Mouse (Mus musculus) monocyte, adult 2 months (primary cell): ENCODE results near the gene Magix.
"Not testable (repeated sequence)": the region's sequence is repeated elsewhere in the genome, so short reads cannot be mapped to it uniquely, and the experiment has no call there.

Source experiments
- DNase-seq, 2 experiments: peaks; one replicate each; pipeline ENCODE4 v3.0.0; 2022; ENCODE audit warnings: low spot score in 2 of 2, low read depth in 1 of 2

Gene Magix

GRCm38 (mm10) chrX:7680864-7681263 is at the start of gene Magix:
TSS of gene Magix (minus strand) at chrX:7681251.
- DNase-seq, result no peak

- no peak for DNase-seq
Observed at GRCm38 (mm10) chrX:7728922-7729265, 47.8 kb upstream of the Magix start.

DNA sequence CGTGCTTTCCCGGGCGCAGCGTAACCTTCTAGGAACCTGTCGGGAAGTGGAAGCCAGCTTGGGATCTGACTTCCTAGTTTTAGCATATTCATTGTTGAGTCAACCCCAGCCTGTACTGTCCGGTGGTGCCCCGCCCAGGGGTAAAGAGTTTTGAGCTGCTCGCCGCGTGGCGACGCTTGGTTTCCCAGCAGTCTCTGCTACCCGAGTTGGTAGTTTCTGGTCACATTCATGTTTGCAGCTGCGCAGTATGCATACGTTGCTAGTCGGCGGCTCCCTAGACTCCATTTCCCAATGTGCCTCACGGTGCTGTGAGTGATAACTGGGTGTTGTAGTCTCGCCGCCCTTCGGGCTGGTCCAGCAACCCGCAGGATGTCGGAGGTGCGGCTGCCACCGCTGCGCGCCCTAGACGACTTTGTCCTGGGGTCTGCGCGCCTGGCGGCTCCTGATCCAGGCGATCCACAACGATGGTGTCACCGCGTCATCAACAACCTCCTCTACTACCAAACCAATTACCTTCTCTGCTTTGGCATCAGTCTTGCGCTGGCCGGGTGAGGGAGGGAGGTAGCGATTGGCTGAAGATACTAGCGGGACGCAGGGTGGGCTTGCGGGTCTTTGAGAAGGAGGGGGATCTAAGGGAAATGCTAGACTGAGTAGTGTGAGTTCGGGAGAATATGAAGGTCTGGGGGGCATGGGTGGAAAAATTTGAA is 47.3 kb upstream of the Magix start, which contains the start of gene Praf2:
TSS of gene Praf2 (plus strand) at position 225 of the 707 bp plus-strand sequence.
- DNase-seq, result peak; percentile 36 to 39

- no peak for DNase-seq
Observed at GRCm38 (mm10) chrX:7727176-7727575, 46.1 kb upstream of the Magix start.

GRCm38 (mm10) chrX:7725841-7726240 is 44.8 kb upstream of the Magix start:
- no peak for DNase-seq

GRCm38 (mm10) chrX:7724135-7724534 is 43.1 kb upstream of the Magix start:
- no peak for DNase-seq

DNA sequence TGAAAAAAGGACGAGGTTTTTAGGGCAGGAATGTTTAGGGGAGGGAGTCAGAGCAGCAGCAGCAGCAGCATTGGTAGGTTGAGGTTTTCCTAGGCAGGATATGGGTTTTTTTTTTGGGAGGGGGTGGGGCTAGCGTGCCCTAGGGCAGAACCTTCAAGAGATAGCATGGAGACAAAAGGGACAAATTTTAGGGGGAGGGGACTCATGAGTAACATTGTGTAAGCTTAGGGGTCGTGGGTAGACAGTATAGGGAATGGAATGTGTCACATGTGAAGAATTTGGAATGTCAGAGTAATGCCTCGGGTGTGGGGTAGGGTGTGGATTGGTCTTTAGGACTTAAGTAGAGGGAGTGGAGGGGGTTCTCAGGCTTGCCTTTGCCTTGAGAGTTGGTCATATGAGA is 41.6 kb upstream of the Magix start:
- no peak for DNase-seq

- DNase-seq, result no peak
Observed at GRCm38 (mm10) chrX:7722282-7722611, 41.2 kb upstream of the Magix start.

- peak; percentile 40 to 48 for DNase-seq
Observed at GRCm38 (mm10) chrX:7721514-7722281, 40.6 kb upstream of the Magix start, which contains the start of gene Gm45208. TSS of gene Gm45208 (plus strand) at chrX:7722245.

DNA sequence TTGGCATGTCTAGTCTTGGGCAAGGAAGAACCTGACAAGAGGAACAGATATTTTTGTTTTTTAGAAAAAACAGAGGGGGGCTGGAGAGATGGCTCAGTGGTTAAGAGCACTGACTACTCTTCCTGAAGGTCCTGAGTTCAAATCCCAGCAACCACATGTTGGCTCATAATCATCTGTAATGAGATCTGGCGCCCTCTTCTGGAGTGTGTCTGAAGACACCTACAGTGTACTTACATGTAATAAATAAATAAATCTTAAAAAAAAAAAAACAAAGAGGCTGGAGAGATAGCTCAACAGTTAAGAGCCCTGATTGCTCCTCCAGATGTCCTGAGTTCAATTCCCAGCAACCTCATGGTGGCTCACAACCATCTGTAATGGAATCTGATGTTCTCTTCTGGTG is 35.0 kb upstream of the Magix start:
- not testable (repeated sequence) for DNase-seq

GRCm38 (mm10) chrX:7714135-7714899 is 33.3 kb upstream of the Magix start, which contains the start of gene Wdr45:
TSS of gene Wdr45 (plus strand) at chrX:7714333.
- peak; percentile 78 to 81 for DNase-seq

- DNase-seq, result not testable (repeated sequence)
Observed at GRCm38 (mm10) chrX:7713764-7714134, 32.7 kb upstream of the Magix start.

DNA sequence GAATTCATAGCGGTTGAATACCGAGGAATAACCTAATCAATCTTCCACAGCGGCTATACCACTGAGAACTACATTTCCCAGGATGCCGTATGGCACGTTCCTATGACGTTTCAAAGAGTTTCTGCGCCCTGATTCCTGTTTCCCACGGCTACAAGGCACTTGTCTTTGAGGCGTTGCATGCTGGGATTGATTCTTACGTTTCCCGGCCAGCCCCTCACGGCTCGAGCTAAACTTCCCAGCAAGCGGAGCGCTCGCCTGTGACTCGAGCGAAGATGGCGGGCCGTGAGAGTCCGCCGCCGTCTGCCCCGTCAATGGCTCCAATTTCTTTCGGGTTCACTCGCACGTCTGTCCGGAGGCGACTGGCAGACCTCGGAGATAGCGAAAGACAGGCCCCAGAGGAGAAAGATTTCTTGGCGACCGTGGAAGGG is 15.9 kb upstream of the Magix start, which contains the start of gene Gpkow:
TSS of gene Gpkow (plus strand) at position 178 of the 428 bp plus-strand sequence.
- DNase-seq, result peak; percentile 39 to 69

DNA sequence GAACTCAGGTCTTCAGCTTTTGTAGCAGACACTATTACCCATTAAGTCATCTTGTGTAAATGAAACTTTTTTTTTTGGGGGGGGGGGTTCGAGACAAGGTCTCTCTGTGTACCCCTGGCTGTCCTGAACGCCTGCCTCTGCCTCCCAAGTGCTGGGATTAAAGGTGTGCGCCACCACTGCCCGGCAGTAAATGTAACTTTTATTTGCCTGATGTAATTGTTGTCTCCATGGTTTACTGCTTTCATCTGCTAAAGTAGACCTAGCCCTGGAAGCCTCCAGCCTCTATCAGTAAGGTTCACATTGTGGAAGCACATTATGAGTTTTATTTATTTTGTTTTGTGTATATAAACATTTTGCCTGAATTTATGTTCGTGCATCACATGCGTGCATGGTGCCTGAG is 15.5 kb upstream of the Magix start:
- no peak for DNase-seq

- no peak for DNase-seq
Observed at GRCm38 (mm10) chrX:7692862-7693261, 11.8 kb upstream of the Magix start.

GRCm38 (mm10) chrX:7690486-7690885 is 9.4 kb upstream of the Magix start:
- DNase-seq, result no peak

- no peak for DNase-seq
Observed at GRCm38 (mm10) chrX:7688321-7688720, 7.3 kb upstream of the Magix start.

DNA sequence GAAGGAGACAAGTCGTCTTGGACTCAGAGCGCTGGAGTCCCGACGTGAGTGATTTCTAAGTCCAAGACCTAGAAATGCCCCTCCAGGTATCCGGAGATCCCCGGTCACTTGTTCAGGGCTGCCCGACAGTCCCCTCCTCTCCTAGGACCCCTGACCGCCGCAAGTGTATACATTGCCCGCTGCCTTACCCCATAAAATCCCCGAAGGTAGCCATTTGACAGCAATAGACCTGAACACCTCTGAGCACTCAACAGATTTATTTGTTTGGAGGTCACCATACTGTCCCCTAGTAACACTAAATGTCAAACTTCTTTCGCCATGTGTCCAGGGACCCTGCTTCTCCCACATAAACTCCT is 1.0 kb downstream of the Magix start:
- no peak for DNase-seq

DNA sequence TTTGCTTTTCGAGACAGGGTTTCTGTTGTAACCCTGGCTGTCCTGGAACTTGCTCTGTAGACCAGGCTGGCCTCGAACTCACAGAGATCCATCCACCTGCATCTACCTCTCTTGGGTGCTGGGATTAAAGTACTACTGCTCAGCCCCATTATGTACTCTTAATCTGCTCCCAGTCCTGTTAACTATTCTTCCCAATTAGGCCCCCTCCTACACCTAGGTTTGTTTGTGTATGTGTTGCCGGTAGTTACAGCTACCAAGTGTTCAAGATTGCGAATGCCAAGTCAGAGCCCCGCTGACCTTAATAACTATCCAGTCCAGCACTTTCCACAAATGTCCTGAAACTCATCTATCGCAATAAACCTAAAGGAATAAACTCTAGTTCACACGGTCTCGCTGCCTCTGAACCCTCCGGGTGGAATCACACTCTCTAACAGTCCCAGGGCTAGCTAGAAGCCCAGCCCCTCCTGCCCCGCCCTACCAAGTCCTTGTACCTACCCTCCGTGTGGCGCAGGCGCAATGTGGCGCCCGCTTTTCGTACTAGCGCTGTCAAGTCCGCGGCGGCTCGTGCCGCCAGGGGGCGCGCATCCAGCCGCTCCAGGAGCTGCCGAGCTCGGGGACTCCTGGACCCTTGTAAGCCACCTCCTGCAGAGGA is 1.5 kb downstream of the Magix start:
- peak; percentile 48 to 73 for DNase-seq

DNA sequence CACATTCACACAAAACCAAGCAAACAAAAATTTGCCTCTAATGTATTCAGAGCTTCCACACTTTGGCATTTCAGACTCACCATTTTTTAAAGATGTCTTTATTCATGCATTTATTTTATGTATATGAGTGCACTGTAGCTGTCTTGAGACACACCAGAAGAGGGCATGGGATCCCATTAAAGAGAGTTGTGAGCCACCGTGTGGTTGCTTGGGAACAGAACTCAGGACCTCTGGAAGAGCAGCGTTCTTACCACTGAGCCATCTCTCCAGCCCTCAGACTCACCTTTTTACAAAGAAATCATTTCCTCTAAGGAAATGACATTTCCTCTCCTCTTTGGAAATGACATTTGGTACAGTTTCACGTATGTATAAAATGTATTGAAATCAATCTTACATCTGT is 2.1 kb downstream of the Magix start:
- no peak for DNase-seq

GRCm38 (mm10) chrX:7675001-7675380 is 6.1 kb downstream of the Magix start:
- DNase-seq, result no peak
